Mouse (Mus musculus) c-Kit-positive CD71-negative TER-119-negative erythroid progenitor cells, embryonic 14.5 days (primary cell): Measurements from ENCODE around the gene Clrn1.
"Not testable (repeated sequence)": the region's sequence is repeated elsewhere in the genome, so short reads cannot be mapped to it uniquely, and the experiment has no call there.

Source experiments
- DNase-seq: peaks from one replicate; pipeline ENCODE4 v3.0.0-alpha.2; 2013; ENCODE audit warnings: low read depth

Gene Clrn1

GRCm38 (mm10) chr3:58884801-58885573, at the start of gene Clrn1:
Gene Clrn1, minus strand, starts transcription at chr3:58885340.
- DNase-seq, result no peak

- no peak for DNase-seq
These were observed 38.9 kb upstream of the Clrn1 start for GRCm38 (mm10) chr3:58924027-58924426.

- DNase-seq, result no peak
These were observed 38.0 kb upstream of the Clrn1 start for GRCm38 (mm10) chr3:58923140-58923539.

GRCm38 (mm10) chr3:58922636-58923035, 37.5 kb upstream of the Clrn1 start:
- DNase-seq, result no peak

GRCm38 (mm10) chr3:58921316-58921715, 36.2 kb upstream of the Clrn1 start:
- no peak for DNase-seq

- DNase-seq, result no peak
These were observed 19.5 kb upstream of the Clrn1 start for GRCm38 (mm10) chr3:58904656-58905055.

- DNase-seq, result no peak
These were observed 17.1 kb upstream of the Clrn1 start for GRCm38 (mm10) chr3:58902051-58902758.

GRCm38 (mm10) chr3:58895131-58895530, 10.0 kb upstream of the Clrn1 start:
- DNase-seq, result no peak

- no peak for DNase-seq
These were observed 9.4 kb upstream of the Clrn1 start for GRCm38 (mm10) chr3:58894529-58894928.

- no peak for DNase-seq
These were observed 4.5 kb upstream of the Clrn1 start for GRCm38 (mm10) chr3:58889670-58890069.

GRCm38 (mm10) chr3:58888131-58888715, 3.1 kb upstream of the Clrn1 start:
- no peak for DNase-seq

- no peak for DNase-seq
These were observed 2.6 kb upstream of the Clrn1 start for GRCm38 (mm10) chr3:58887719-58888118.

- DNase-seq, result no peak
These were observed 1.6 kb downstream of the Clrn1 start for GRCm38 (mm10) chr3:58883511-58883907.

GRCm38 (mm10) chr3:58882878-58883510, 2.1 kb downstream of the Clrn1 start:
- peak; percentile 13 for DNase-seq

GRCm38 (mm10) chr3:58881016-58881415, 4.1 kb downstream of the Clrn1 start:
- DNase-seq, result no peak

- DNase-seq, result no peak
These were observed 5.0 kb downstream of the Clrn1 start for GRCm38 (mm10) chr3:58880181-58880580.

GRCm38 (mm10) chr3:58871882-58872281, 13.3 kb downstream of the Clrn1 start:
- DNase-seq, result not testable (repeated sequence)

GRCm38 (mm10) chr3:58865690-58866089, 19.4 kb downstream of the Clrn1 start:
- no peak for DNase-seq

- DNase-seq, result no peak
These were observed 22.2 kb downstream of the Clrn1 start for GRCm38 (mm10) chr3:58862976-58863375.

- DNase-seq, result peak; percentile 3
These were observed 41.7 kb downstream of the Clrn1 start for GRCm38 (mm10) chr3:58843415-58843814.

GRCm38 (mm10) chr3:58833442-58834160, 51.5 kb downstream of the Clrn1 start:
- DNase-seq, result no peak

- DNase-seq, result no peak
These were observed 52.3 kb downstream of the Clrn1 start for GRCm38 (mm10) chr3:58832888-58833287.
